Mouse (Mus musculus) ES-Bruce4 (cell line): ENCODE measurements around the gene Fgfr2. TPM values are rescaled to one million over a fixed set of nuclear protein-coding genes. Genes with fewer than 3 reads are reported as not detected.

ENCODE experiments used
- H3K27ac ChIP-seq: 2 replicates; pipeline ENCODE4 v1.5.1; 2012; ENCODE audit warnings: low read length, inconsistent platforms; ENCODE audit not compliant: insufficient read depth
- H3K27me3 ChIP-seq: 2 replicates; pipeline ENCODE4 v1.6.1; 2012; ENCODE audit warnings: mild to moderate bottlenecking, low read length, inconsistent platforms; ENCODE audit not compliant: control insufficient read depth, poor library complexity, insufficient read depth, severe bottlenecking
- H3K36me3 ChIP-seq: 2 replicates; pipeline ENCODE4 v1.6.1; 2012; ENCODE audit warnings: inconsistent platforms, mild to moderate bottlenecking, low read length, moderate library complexity; ENCODE audit not compliant: control insufficient read depth, poor library complexity, insufficient read depth, severe bottlenecking
- H3K4me1 ChIP-seq: one replicate; pipeline ENCODE4 v1.8.1; 2011; ENCODE audit warnings: low read length; ENCODE audit not compliant: control insufficient read depth, insufficient read depth
- H3K4me3 ChIP-seq: 2 replicates; pipeline ENCODE4 v1.5.1; 2011; ENCODE audit warnings: low read depth, mild to moderate bottlenecking, low read length
- H3K9ac ChIP-seq: 2 replicates; pipeline ENCODE4 v1.6.1; 2012; ENCODE audit warnings: low read depth, mild to moderate bottlenecking, inconsistent platforms; ENCODE audit not compliant: poor library complexity, severe bottlenecking
- H3K9me3 ChIP-seq: replicated peaks from 2 replicates; pipeline ENCODE4 v1.6.1; 2012; ENCODE audit warnings: mild to moderate bottlenecking, low read length, inconsistent platforms; ENCODE audit not compliant: control insufficient read depth, poor library complexity, insufficient read depth, severe bottlenecking
- CTCF ChIP-seq: IDR thresholded peaks from one replicate; pipeline ENCODE4 v1.8.1; 2011; ENCODE audit warnings: low read depth, low read length
- EP300 ChIP-seq: IDR thresholded peaks from 2 replicates; pipeline ENCODE4 v1.6.1; 2011; ENCODE audit warnings: low read depth, low read length; ENCODE audit not compliant: insufficient read depth
- POLR2A ChIP-seq: IDR thresholded peaks from one replicate; pipeline ENCODE4 v1.8.1; 2011; ENCODE audit warnings: low read length; ENCODE audit not compliant: insufficient read depth
- polyA plus RNA-seq: library from polyadenylated mRNA; stranded (reverse); fragments of >200 nt; gene quantifications from 2 replicates; pipeline ENCODE4 v1.2.4, GENCODE M21; 2011; ENCODE audit warnings: low read depth; ENCODE audit not compliant: missing spikeins, insufficient read depth, insufficient read length

Fgfr2 gene
- polyA plus RNA-seq, 1 experiment: 34.8 TPM

DNA sequence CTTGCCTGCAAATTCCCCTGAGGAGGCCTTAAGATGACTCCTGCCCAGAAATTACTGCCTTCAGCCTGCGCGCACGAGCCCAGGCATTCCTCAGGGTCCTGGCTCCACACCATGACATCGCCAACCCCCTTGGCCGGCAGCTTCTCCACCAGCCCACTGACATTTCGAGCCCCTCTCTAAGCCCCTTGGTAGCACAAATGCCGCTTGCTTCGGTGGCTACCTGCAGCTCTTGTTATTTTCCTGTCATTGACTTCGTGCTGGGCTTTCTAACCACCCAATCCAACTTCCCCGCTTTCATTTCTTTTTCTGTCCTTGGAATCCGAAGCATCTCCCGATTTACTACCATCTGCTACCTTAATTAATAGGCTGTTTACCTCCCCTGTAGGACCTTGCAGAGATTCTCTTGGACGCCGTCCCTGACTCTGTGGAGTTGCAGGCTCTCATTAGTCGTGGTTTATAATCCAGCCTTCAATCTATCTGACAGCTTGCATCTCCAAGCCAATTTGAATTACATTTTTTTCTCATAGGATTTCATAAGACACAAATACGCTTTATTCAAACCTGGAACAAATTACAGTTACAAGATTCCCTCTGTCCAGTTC, 2993.7 kb downstream of the Fgfr2 start:
- H3K9ac ChIP-seq: no peak overlapping the region
- H3K27ac ChIP-seq: no peak overlapping the region
- no peak overlapping the region for H3K4me3 ChIP-seq
- no peaks in the 10 kb centered on the region for H3K27me3 ChIP-seq
- H3K36me3 ChIP-seq: no peaks in the 10 kb centered on the region
- H3K4me1 ChIP-seq: no peaks in the 10 kb centered on the region
- H3K9me3 ChIP-seq: no peaks in the 10 kb centered on the region
- TF ChIP-seq POLR2A: no peak
- TF ChIP-seq CTCF: no peak
- no peak for TF ChIP-seq EP300

DNA sequence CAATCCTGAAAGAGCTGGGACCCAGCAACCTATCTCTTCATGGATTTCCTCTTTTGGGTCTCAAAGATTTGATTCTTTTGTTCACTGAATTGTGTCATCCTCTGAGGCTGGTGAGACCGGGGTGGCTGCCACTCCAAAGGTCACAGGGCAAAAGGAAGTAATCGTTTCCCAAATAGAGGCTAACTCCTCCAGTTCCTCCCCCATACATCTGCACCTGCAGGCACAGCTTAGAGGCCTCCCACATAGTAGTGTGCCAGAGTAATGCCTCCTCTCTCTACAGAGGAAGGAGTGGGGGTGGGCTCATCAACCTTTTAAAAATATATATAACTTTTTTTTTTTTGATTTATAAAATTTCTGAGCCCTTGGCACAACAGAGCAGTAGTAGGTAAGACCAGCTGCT, 3001.6 kb downstream of the Fgfr2 start:
- H3K4me1 ChIP-seq: no peaks in the 10 kb centered on the region
- H3K4me3 ChIP-seq: no peak overlapping the region
- no peaks in the 10 kb centered on the region for H3K36me3 ChIP-seq
- H3K27ac ChIP-seq: no peak overlapping the region
- H3K27me3 ChIP-seq: no peaks in the 10 kb centered on the region
- H3K9me3 ChIP-seq: no peaks in the 10 kb centered on the region
- H3K9ac ChIP-seq: no peak overlapping the region
- TF ChIP-seq EP300 (no peak), POLR2A (no peak), CTCF (no peak)

- TF ChIP-seq CTCF (no peak), EP300 (no peak)
- H3K4me1 ChIP-seq: no peaks in the 10 kb centered on the region
- no peak overlapping the region for H3K27ac ChIP-seq
- no peak overlapping the region for H3K4me3 ChIP-seq
- no peaks in the 10 kb centered on the region for H3K9me3 ChIP-seq
- no peaks in the 10 kb centered on the region for H3K36me3 ChIP-seq
- no peaks in the 10 kb centered on the region for H3K27me3 ChIP-seq
- no peak overlapping the region for H3K9ac ChIP-seq
Measured at GRCm38 (mm10) chr7:130119466-130119865, 3003.7 kb downstream of the Fgfr2 start.

GRCm38 (mm10) chr7:130118726-130119125, 3004.4 kb downstream of the Fgfr2 start:
- Histone ChIP-seq H3K27me3 (no peaks in the 10 kb centered on the region), H3K36me3 (no peaks in the 10 kb centered on the region), H3K4me3 (no peak overlapping the region), H3K27ac (no peak overlapping the region), H3K9ac (no peak overlapping the region), H3K9me3 (no peaks in the 10 kb centered on the region), H3K4me1 (no peaks in the 10 kb centered on the region)
- TF ChIP-seq EP300 (no peak), POLR2A (no peak), CTCF (no peak)

- H3K9ac ChIP-seq: no peak overlapping the region
- TF ChIP-seq POLR2A: no peak
- TF ChIP-seq EP300: no peak
- no peak for TF ChIP-seq CTCF
Measured at GRCm38 (mm10) chr7:130117466-130118123, 3005.6 kb downstream of the Fgfr2 start.

GRCm38 (mm10) chr7:130114436-130114835, 3008.7 kb downstream of the Fgfr2 start:
- Histone ChIP-seq H3K9ac (no peak overlapping the region), H3K9me3 (no peaks in the 10 kb centered on the region), H3K27ac (no peak overlapping the region), H3K36me3 (no peaks in the 10 kb centered on the region), H3K4me1 (no peaks in the 10 kb centered on the region), H3K27me3 (no peaks in the 10 kb centered on the region), H3K4me3 (no peak overlapping the region)
- no peak for TF ChIP-seq POLR2A
- TF ChIP-seq CTCF: no peak
- TF ChIP-seq EP300: no peak

More at GRCm38 (mm10) chr7:130117466-130118123, 3005.6 kb downstream of the Fgfr2 start:
- no peaks in the 10 kb centered on the region for H3K27me3 ChIP-seq
- H3K4me3 ChIP-seq: no peak overlapping the region
- no peaks in the 10 kb centered on the region for H3K9me3 ChIP-seq
- no peak overlapping the region for H3K27ac ChIP-seq
- no peaks in the 10 kb centered on the region for H3K4me1 ChIP-seq
- no peaks in the 10 kb centered on the region for H3K36me3 ChIP-seq

Other genes with a start within 250 kb of the Fgfr2 start
- gene Zranb1, start 192.2 kb downstream of the Fgfr2 start, polyA plus RNA-seq: 28.9 and 29.9 TPM in 2 replicates
- gene Ctbp2, start 1.0 kb upstream of the Fgfr2 start, polyA plus RNA-seq: 218 and 252 TPM in 2 replicates